Mouse (Mus musculus): ENCODE measurements around the gene Lrrc56.
"Not testable (repeated sequence)": the region's sequence is repeated elsewhere in the genome, so short reads cannot be mapped to it uniquely, and the experiment has no call there.

Lrrc56 gene

DNA sequence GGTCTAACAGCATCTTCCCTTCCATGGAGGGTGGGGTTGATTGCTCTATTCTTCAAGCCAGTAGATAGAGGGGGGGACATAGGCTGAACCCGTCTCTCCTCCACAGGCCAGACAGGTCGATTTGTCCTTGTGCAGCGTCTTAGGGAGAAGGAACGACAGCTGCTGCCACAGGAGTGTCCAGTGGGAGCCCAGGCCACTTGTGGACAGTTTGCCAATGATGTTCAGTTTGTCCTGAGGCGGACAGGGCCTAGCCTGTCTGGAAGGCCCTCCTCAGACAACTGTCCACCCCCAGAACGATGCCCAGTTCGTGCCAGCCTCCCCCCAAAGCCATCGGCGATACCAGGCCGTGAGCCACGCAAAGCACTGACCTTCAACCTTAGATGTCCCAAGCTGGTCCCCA, 22.9 kb downstream of the Lrrc56 start:
- DNase-seq (ENCODE audit: low read depth, low spot score): no peak

DNA sequence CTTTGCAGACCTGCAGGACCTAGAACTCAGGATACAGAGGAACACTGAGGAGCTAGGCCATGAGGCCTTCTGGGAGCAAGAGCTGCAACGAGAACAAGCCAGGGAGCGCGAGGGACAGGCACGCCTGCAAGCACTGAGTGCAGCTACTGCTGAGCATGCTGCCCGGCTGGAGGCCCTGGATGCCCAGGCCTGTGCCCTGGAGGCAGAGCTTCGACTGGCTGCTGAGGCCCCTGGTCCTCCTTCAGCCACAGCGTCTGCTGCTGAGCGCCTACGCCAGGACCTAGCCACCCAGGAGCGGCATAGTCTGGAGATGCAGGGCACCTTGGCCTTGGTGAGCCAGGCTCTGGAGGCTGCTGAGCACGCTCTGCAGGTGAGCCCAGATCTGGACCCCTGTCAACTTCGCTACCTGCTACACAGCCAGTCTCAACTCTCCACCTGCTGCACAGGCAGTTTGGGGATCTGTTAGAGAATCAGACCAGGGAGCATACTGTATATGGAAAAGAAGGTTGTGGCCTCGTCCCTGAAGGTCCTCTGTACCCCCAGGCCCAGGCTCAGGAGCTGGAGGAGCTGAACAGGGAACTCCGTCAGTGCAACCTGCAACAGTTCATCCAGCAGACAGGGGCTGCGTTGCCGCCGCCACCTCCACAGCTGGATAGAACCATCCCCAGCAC, 23.5 kb downstream of the Lrrc56 start:
- DNase-seq (ENCODE audit: low read depth, low spot score): no peak

DNA sequence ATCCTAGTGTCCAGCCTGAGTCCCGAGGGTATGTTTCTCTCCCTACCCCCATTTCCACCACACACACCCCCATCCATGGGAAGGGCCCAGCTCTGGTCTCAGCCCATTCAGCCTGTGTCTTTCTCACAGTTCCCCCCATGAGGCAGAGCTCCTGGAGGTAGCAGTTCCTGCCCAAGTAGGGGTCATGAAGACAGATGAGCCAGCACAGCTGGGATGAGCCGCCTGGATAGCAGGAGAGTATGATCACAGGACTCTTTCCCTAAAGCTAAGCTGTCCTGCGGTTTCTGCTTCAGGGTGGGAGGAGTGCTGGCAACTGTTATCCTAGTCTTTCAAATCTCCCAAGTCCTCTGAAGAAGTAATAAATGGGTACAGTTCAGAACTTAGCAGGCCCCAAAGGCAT, 24.2 kb downstream of the Lrrc56 start:
- DNase-seq (ENCODE audit: low read depth, low spot score): no peak

DNA sequence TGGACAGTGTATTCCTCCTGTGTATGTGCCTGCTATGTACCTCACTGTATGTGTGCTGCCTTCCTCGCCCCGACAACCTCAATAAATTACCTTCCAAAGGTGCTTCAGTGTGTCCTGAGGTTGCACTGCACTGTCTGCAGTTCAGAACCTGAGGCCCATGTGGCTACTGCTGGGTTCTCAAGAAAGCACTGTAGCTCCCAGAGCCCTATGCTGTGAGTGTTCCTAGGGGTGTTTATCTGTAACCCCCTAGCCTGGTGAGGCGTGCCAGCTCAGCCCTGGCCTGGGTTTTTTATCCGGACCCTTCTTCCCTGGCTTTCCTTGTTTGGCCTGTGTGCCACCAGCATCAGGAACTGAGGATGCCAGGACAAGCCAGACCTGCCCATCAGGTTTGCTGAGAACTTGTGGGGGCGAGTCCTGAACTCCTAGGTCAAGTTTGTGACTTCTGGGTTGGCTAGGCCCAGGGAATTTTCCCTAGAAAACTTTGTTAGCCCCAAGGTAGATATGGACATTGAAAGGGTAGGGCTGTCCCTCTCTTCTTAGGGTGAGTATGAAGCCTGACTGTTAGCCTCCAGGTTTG, 24.7 kb downstream of the Lrrc56 start:
- no peak for DNase-seq (ENCODE audit: low read depth, low spot score)

GRCm38 (mm10) chr7:141219558-141220099, 25.7 kb downstream of the Lrrc56 start:
- DNase-seq (ENCODE audit: low read depth, low spot score): peak; percentile 62

- DNase-seq (ENCODE audit: low read depth, low spot score): no peak
Measured at GRCm38 (mm10) chr7:141220377-141220776, 26.4 kb downstream of the Lrrc56 start.

DNA sequence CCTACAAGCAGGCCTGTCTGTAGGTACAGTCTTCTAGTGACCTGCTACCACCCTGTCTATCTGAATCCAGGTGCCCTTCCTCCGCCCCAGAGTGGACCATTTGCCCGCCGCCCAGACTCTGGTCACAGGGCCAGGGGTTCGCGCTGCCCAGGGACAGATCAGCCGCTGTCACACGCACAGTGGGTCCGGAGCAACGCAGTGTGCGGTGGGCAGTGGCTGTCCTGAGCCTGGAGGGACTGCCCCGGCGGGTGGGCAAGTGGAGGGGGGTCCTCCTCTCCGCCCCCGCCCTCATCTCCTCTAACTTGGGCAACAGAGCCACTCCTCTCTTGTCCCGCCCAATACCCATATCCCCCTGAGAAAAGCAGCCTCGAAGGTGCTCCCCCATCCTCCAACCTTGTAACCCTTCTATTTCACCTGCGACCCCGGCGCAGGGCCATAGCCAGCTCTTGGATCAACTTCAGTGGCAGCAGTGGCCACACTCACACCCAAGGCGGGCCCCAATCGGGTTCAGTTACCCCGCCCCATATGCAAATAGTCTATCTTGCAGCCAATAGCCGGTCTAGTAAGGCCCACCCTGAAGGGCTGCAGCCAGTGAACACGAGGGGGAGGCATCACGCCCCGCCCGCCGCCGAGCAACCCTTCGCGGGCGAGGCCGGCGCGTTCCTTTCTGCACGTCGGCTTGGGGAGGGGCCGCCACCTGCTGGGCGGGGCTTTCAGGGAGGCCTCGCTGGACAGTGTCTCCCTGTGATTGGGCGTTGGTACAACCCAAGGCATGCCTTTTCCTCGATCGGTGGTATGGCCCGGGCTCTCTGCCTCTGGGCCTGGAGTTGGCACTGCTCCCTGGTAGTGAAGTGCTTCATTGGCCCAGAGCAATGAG, 27.5 kb downstream of the Lrrc56 start:
- peak; percentile 99 for DNase-seq (ENCODE audit: low read depth, low spot score)

DNA sequence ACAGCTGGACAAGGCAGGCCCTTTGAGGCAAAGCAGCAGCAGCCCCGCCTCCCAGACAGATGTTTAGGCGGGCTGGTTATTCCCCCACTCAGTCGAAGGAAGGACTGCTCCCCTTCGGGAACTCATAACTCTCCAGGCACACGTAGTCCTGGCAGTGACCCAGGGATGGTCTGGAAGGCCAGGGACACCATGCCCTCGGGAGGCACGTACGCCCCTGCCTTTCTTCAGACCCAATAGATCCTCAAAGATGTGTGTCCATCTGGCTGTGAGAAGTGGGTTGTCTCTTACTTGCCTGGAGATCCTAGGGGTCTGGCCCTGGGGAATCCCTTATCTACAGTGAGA, 28.1 kb downstream of the Lrrc56 start:
- DNase-seq (ENCODE audit: low read depth, low spot score): no peak

DNA sequence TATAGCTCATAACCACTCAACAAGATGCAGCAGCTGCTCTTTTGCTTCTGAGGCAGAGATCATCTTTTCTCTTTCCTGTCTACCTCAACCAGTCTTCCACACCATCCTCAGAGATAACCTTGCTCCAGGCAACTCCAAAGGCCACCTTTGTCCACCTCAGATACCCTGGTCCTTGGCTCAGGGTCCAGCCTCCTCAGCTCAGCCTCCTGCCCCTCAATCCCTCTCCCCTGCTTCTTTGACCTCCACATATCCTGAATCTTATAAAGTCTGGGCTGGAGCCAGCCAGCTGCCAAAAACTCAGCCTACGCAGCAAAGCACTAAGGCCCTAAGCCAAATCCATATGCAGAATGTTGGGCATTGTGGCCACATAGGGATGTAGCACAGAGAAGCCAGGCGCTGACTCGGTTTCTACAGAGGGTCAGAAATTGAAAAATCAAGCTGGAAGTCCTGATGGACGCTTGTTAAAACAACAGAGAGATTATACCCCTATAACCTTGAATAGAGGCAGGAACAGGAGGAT, 28.8 kb downstream of the Lrrc56 start:
- no peak for DNase-seq (ENCODE audit: low read depth, low spot score)

DNA sequence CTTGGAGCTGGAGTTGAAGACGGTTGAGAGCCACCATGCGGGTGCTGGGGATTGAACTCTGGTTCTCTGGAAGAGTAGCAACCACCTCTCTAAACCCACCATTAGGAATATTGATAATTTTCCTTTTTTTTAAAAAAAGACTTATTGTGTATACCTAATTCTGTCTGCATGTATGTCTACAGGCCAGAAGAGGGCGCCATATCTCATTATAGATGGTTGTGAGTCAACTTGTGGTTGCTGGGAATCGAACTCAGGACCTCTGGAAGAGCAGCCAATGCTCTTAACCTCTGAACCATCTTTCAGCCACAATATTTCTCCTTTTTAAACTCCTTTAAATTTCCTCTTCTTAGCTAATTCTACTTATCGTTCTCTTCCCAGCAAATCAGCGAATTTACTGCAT, 32.6 kb downstream of the Lrrc56 start:
- peak; percentile 48 for DNase-seq (ENCODE audit: low read depth, low spot score)

DNA sequence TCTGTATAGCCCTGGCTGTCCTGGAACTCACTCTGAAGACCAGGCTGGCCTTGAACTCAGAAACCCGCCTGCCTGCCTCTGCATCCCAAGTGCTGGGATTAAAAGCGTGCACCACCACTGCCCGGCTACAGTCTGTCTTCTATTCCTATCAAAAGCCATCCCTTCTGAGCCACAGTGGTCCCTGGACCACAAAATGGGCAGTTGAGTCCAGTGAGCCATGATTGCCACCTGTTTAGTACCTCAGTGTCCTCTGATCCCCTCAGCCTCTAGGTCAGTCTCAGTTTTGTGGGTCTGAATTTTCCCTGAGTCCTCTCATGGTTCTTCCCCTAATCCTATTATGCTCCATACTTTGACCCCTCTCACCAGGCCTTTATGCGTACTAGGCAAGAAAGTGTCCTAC, 33.8 kb downstream of the Lrrc56 start:
- DNase-seq (ENCODE audit: low read depth, low spot score): no peak

DNA sequence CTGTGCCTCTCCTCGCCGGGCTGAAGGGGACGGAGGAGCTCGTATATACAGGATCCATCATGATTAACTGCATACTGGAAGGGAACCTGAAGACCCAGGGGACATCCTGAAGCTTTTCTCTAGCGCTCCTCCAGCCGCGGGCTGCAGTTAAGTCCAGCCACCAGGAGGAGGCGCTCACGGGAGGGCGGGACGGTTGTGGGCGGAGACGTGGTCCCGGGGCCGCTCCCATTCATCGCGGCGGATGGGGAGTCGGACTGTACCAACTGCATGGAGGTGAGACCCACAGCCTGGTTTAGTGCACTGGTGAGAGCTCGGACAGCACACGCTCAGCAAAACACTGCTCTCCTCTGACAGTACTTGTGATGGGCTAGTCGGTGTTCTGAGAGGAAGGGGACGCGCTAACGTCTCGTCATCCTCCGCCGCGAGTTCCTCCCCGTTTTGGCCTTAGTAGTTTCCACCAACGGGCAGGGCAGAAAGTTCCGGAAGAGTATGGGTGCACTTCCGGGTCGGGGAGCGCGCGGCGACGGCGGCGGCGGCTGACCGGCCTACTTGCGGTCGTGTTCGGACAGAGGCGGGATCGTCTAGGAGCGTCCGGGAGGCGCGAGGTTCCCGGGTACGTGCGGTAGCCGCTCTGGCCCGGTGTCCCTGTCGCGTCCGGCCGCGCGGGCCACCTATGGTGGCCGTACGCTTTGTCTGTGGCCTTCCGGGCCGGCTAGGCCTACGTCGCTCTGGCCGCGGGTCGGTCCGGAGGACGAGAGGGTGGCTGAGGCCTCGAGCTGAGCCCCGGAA, 34.5 kb downstream of the Lrrc56 start, which contains the start of gene Phrf1:
Gene Phrf1, plus strand, starts transcription at position 506 of the 789 bp plus-strand sequence.
- DNase-seq (ENCODE audit: low read depth, low spot score): peak; percentile 94

DNA sequence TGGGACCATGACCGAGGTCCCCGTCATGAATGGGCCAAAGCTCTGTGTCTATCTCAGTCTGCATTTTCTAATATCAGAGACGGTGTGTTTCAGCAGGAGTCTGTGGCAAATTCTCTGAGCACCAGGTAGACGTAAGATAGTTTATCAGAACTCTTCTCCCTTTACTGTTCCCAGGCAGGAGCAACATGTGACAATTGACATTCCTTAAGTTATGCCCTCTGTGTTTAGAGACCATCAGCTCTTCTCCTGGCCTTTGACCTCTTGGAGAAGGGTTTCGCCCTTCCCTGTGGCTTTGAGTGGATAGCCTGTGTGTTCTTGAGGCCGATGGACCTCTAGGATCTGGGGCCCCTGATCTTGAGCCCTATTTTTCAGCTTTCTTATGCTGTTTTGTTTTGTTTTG, 35.7 kb downstream of the Lrrc56 start:
- no peak for DNase-seq (ENCODE audit: low read depth, low spot score)

DNA sequence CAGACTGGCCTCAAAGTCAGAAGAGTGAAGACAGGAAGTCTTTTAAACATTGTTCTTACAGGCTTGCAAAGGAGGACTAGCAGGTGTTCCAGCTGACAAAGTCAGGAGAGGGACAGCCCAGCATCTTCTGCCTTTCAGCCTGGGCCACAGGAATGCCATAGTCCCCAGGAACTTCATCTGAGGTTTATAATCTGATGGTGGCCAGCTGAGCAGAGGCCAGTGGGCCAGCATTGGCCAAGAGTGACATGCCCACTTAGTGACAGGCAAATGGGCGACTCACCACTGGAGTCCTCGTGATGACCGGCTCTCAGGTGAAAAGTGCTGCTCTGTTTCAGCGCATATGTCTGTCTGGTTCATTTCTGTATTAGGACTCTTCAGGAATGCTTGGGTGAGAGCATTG, 36.6 kb downstream of the Lrrc56 start:
- no peak for DNase-seq (ENCODE audit: low read depth, low spot score)

DNA sequence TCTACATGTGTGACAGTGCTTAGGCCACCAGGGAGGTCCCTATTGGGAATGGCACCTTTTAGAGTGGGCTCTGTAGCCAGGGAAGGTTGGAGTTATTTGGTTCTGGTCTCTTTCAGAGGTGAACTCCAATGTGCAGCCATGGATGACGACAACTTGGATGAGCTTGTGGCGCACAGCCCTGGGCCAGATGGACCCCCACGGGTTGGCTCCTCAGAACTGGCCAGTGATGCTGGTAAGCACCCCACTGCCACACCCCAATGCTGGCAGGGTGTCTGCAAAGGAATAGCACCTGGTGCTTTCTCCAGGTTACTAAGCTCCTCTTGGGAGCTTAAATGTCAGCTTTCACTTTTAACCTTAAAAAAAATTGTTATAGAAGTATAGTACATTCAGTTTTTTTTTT, 37.2 kb downstream of the Lrrc56 start:
- DNase-seq (ENCODE audit: low read depth, low spot score): no peak

GRCm38 (mm10) chr7:141231551-141231950, 37.6 kb downstream of the Lrrc56 start:
- peak; percentile 70 for DNase-seq (ENCODE audit: low read depth, low spot score)

DNA sequence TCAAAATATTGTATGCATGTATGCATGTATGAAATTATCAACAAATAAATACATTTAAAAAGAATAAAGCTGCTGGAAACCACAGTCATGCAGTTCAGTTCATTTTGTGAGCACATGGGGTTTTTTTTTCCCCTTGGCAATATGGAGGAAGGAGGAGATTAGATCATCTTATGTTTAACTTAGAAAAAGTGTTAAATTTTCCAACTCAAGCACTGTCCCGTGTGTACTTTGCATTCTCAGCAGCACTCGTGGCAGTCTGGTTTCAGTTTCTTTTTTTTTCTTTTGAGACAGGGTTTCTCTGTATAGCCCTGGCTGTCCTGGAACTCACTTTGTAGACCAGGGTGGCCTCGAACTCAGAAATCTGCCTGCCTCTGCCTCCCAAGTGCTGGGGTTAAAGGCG, 56.5 kb downstream of the Lrrc56 start:
- DNase-seq (ENCODE audit: low read depth, low spot score): not testable (repeated sequence)

- no peak for DNase-seq (ENCODE audit: low read depth, low spot score)
Measured at GRCm38 (mm10) chr7:141256159-141256558, 62.2 kb downstream of the Lrrc56 start.
